Mouse (Mus musculus) spleen, adult 2 months (tissue): ENCODE data around the gene Arid5a. TPM values are rescaled to one million over a fixed set of nuclear protein-coding genes. Genes with fewer than 3 reads are reported as not detected.

ENCODE experiments used
- DNase-seq, 2 experiments: peaks; one replicate each; pipeline versions ENCODE4 v3.0.0 to v3.0.0-alpha.2; 2012 to 2021; ENCODE audit warnings: low spot score in 2 of 2, low read depth in 1 of 2
- H3K27ac ChIP-seq: fragments of 200-500 bp; 2 replicates; pipeline ENCODE4 v1.5.1; 2012; ENCODE audit warnings: low read length, inconsistent platforms; ENCODE audit not compliant: insufficient read depth
- H3K27me3 ChIP-seq: fragments of 200-500 bp; 2 replicates; pipeline ENCODE4 v1.6.1; 2012; ENCODE audit warnings: mild to moderate bottlenecking, moderate library complexity, low read length, inconsistent platforms; ENCODE audit not compliant: control insufficient read depth, insufficient read depth
- H3K36me3 ChIP-seq: fragments of 200-500 bp; 2 replicates; pipeline ENCODE4 v1.6.1; 2012; ENCODE audit warnings: mild to moderate bottlenecking, low read length, inconsistent platforms; ENCODE audit not compliant: control insufficient read depth, insufficient read depth
- H3K4me1 ChIP-seq: fragments of 200-500 bp; 2 replicates; pipeline ENCODE4 v1.6.1; 2011; ENCODE audit warnings: inconsistent platforms; ENCODE audit not compliant: control insufficient read depth, insufficient read depth, insufficient read length
- H3K4me3 ChIP-seq: fragments of 200-500 bp; 2 replicates; pipeline ENCODE4 v1.5.1; 2011; ENCODE audit warnings: mild to moderate bottlenecking, inconsistent platforms; ENCODE audit not compliant: insufficient read depth, insufficient read length; ENCODE audit errors: extremely low read depth
- CTCF ChIP-seq: fragments of 200-500 bp; IDR thresholded peaks from 2 replicates; pipeline ENCODE4 v1.5.1; 2011; ENCODE audit warnings: mild to moderate bottlenecking, inconsistent platforms; ENCODE audit not compliant: insufficient read depth, insufficient read length, insufficient replicate concordance; ENCODE audit errors: extremely low read depth
- POLR2A ChIP-seq: fragments of 200-500 bp; IDR thresholded peaks from 2 replicates; pipeline ENCODE4 v1.6.1; 2011; ENCODE audit warnings: low read depth, low read length, inconsistent platforms
- WGBS: fragments of 180-500 bp; shearing (Covaris S2); methylation state at CpG from one replicate; pipeline ENCODE4 v1.1.7; 2018; 5-methylcytosine and 5-hydroxymethylcytosine counted together
- polyA plus RNA-seq: library from polyadenylated mRNA; depleted of rRNA; stranded (reverse); fragments of >200 nt; gene quantifications from 2 replicates; pipeline ENCODE4 v1.2.3, GENCODE M21; 2012

Arid5a gene
- polyA plus RNA-seq, 1 experiment, result 29.6 TPM

DNA sequence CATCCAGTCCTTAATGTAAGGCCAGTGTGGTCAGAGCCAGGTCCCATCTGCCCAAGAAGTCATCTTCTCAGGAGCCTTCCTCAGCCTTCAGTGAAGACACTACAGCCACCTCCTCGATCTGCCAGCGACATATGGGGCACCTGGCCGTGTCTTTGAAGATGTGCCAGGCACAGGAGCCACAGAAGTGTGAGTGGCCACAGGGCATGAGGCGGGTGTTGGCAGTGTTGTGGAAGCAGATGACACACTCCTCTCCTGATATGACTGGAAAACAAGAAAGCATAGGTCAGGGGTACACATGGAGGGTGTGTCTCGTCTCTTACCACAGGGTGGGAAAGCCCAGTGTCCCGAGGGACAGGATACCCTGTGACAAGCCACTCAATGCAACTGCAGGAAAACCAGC, 41.2 kb upstream of the Arid5a start:
- Histone ChIP-seq H3K27me3 (no peaks in the 10 kb centered on the region), H3K36me3 (peaks cover 22% of the 10 kb centered on the region), H3K4me3 (no peak overlapping the region), H3K27ac (peak overlapping the region; percentile 83), H3K4me1 (peaks cover 53% of the 10 kb centered on the region)
- TF ChIP-seq POLR2A (no peak), CTCF (no peak)
- 45% methylated on average over 6 of the region's 6 CpGs for WGBS
- DNase-seq, result no peak

DNA sequence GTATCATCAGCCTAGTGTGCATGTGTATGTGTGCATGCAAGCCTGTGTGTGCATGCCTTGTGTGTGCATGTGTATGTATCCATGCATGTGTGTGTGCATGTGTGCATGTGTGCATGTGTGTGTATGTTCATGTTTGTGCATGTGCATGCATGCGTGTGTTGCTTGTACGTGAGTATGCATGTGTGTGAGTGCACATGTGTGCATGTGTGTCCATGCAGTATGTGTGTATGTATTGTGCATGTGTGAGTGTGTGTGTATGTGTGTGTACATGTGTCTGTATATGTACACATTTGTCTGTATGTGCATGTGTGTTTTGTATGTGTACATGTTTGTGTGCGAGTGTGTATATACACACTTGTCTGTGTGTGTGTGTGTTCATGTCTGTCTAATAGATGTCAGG, 39.9 kb upstream of the Arid5a start:
- Histone ChIP-seq H3K4me3 (no peak overlapping the region), H3K36me3 (peaks cover 22% of the 10 kb centered on the region), H3K4me1 (peaks cover 47% of the 10 kb centered on the region), H3K27ac (no peak overlapping the region), H3K27me3 (no peaks in the 10 kb centered on the region)
- no peak for TF ChIP-seq CTCF
- TF ChIP-seq POLR2A, result no peak
- no peak for DNase-seq
- 93% methylated on average over 3 of the region's 3 CpGs for WGBS

DNA sequence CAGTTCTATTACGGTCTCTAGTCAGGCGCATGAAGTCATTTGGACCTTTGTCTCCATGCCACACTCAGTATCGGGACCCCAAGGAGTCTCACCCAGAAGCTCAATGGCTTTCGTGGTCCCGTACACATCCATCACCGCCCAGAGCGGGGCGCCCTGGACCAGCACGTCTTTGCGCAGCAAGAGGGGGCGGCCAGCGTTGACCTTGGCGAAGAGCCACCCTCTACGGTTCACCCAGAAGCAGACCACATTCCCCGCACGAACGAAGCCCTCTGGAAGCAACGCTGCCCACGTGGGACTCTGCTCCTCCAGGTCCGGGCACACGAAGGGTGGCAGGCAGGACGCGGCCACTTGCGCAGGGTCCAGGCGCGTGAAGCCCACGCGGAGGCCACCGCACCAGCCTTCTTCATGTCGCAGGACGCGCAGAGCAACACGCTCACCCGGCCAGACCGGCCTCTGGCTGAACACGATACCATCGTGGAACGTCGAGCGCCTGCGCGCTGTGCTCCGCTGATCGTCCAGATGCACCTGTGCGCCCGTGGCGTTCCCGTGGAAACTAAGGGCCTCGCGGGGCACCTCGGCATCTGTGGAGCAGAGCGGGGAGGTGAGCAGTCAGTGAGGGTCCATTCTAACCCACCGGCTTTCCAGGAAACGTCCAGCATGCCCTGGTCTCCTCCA, 38.3 kb upstream of the Arid5a start:
- no peak for TF ChIP-seq CTCF
- no peak for TF ChIP-seq POLR2A
- WGBS, result 94% methylated on average over 54 of the region's 54 CpGs
- no peak overlapping the region for H3K4me3 ChIP-seq
- H3K27me3 ChIP-seq, result no peaks in the 10 kb centered on the region
- peaks cover 22% of the 10 kb centered on the region for H3K36me3 ChIP-seq
- no peak for DNase-seq
- H3K4me1 ChIP-seq, result peaks cover 43% of the 10 kb centered on the region
- no peak overlapping the region; the same call in 1 of the 2 replicates for H3K27ac ChIP-seq

DNA sequence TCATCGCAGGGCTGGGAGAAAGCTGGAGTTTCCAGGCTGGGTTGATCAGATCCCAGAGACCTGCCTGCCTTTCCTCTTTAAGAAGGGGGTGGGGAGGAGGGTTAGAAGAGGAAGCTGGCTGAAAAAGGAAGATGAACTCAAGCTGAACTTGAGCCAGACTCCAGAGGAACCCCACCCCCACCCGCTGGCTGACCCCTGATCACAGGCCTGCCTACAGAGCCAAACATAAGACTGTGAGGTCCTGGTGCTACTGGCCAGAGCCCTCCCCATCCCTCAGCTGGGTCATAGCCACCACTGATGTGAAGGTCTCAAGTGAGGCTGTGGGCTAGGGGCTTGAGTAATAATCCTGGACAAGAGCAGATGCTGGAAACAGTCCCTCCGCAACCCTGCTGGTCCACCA, 36.9 kb upstream of the Arid5a start:
- 45% methylated on average over 3 of the region's 3 CpGs for WGBS
- no peak for TF ChIP-seq POLR2A
- TF ChIP-seq CTCF, result no peak

DNA sequence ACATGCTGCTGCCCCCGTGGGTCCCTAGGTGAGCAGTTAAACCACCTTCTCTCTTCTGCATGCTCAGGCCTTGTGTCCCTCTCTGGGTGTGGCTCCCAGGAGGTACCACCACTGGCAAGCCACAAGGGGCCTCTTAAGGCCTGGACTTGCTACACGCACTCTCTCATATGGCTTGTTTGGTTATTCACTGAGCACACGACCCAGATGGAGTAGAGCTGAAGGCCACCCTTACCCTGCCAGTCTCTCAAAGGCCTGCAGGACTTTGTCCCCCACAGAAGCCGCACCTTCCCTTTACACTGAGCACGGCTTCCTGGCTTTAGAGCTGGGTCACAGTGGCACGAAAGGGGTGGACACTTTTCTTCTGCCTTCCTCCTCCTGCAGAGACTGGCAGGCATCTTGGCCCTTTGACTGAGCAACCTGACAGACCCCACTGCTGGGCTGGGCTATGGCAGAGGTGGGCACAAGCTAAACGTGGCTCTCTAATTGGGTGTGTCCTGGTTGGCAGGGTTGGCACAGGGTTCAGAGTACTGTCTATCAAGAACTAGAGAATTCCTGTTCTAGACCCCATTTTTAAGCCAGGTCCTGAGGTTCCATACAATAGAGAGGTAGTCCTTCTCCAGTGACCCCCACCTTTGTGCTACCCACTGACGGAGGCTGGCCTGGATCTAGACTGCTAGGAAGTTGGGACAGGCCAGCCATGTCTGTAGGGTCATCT, 35.9 kb upstream of the Arid5a start:
- whole genome bisulfite sequencing, result 27% methylated on average over 8 of the region's 8 CpGs
- TF ChIP-seq POLR2A (no peak), CTCF (no peak)
- Histone ChIP-seq H3K27ac (peak overlapping the region; percentile 98), H3K4me3 (peak overlapping the region; percentile 65), H3K36me3 (peaks cover 17% of the 10 kb centered on the region), H3K4me1 (peaks cover 39% of the 10 kb centered on the region), H3K27me3 (no peaks in the 10 kb centered on the region)
- DNase-seq, result peak in 1 of 2 experiments; percentile 24

More for the DNA sequence above, 36.9 kb upstream of the Arid5a start:
- no peak for DNase-seq
- H3K4me1 ChIP-seq, result peaks cover 44% of the 10 kb centered on the region
- H3K4me3 ChIP-seq, result peak overlapping the region; percentile 17; the same call in 1 of the 2 replicates
- H3K27ac ChIP-seq, result peak overlapping the region; percentile 98
- no peaks in the 10 kb centered on the region for H3K27me3 ChIP-seq
- peaks cover 20% of the 10 kb centered on the region for H3K36me3 ChIP-seq

DNA sequence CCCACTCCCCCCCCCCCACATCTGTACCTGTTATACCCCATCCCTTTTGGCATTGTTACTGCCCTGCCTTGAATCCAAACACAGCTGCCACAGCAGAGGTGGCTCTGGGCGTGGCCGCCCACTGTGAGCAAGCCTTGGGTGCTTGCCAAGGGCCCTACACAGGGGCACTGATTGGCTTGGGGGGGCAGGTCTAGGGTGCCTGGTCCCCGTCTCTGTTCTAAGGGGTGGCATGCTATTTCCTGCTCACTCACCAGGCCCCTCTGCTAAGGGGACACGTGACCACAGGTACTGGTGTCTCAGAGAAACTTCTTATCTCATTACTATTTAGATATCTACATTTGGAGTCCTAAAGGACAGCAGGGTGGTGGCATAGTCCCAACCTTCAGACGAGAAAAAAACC, 35.0 kb upstream of the Arid5a start:
- peak in 1 of 2 experiments; percentile 82 for DNase-seq
- H3K36me3 ChIP-seq, result peaks cover 17% of the 10 kb centered on the region
- no peaks in the 10 kb centered on the region for H3K27me3 ChIP-seq
- H3K4me1 ChIP-seq, result peaks cover 37% of the 10 kb centered on the region
- TF ChIP-seq POLR2A, result peak; percentile 11; the same call in 1 of the 2 replicates
- no peak for TF ChIP-seq CTCF
- WGBS, result 17% methylated on average over 5 of the region's 5 CpGs
- H3K4me3 ChIP-seq, result peak overlapping the region; percentile 65
- H3K27ac ChIP-seq, result peak overlapping the region; percentile 98

DNA sequence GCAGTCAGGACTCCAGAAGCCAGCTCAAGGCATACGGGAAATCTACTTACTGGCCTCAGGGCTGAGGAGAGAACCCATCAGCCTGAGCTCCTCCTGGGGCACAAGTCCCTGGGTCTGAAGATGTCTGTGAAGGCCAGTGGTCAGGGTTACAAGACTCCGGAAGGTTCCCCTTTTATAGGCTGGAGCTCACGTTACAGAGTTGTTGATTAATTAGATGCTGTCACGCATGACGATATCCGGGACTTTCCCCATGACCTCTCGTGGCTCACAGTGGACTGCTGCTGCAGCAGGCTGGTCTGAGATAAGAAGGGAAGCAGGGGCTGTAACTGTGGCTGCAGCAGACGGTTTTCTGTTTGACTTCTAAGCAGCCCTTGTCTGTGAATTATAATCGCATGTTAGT, 34.2 kb upstream of the Arid5a start:
- H3K27me3 ChIP-seq, result no peaks in the 10 kb centered on the region
- WGBS, result 3% methylated on average over 9 of the region's 9 CpGs
- H3K27ac ChIP-seq, result peak overlapping the region; percentile 98
- TF ChIP-seq CTCF (no peak), POLR2A (peak; percentile 7)
- peaks cover 14% of the 10 kb centered on the region for H3K36me3 ChIP-seq
- peak; percentile 70 to 84 for DNase-seq
- peak overlapping the region; percentile 65 for H3K4me3 ChIP-seq
- H3K4me1 ChIP-seq, result peaks cover 36% of the 10 kb centered on the region
